Mouse (Mus musculus) embryo, embryonic 11 days (tissue): ENCODE results near the gene Pzp.

Experiments used
- DNase-seq: peaks from one replicate; pipeline ENCODE4 v3.0.0-alpha.2; 2015

Gene Pzp

GRCm38 (mm10) chr6:128436356-128437005 is 90.0 kb downstream of the Pzp start:
- no peak for DNase-seq

GRCm38 (mm10) chr6:128435474-128435873 is 91.0 kb downstream of the Pzp start:
- DNase-seq: no peak
